ENCODE assay signal across 9 mouse cellular contexts in the genomic region with DNA sequence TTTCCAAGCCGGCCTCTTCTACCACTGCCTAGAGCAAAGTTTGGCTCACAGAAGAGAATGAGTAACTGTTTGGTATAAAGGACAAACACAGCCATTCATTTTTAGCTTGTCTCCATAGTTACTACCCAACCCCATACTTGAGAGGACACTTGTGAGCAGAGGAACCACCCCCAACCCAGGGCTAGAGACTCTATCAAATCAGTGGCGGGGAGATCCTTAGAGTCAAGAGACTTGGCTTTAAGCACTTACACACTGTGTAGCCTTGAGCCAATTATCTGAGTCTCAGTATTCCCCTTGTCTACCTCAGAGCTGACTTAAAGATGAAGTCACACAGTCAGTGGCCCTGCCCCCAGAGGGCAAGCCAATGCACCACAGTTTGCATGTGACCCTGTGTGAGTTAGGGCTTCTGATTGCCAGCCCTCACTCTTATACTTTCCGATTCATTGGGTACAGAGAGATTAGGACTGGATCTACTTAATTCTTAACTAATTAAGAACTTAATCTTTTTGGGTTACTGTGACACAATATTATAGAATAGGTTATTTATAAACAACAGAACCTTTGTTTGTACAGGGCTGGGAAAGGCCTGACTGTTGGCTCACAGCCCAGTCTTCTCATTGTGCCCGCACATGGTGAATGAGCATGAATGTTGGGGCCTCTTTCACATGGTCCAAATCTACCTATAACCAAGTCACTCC.
DNase-seq lines count a peak whose midpoint lies in the region; ATAC-seq lines count a peak whose summit lies in the region.
"Had no signal": no experiment of that assay in that cellular context is flagged by ENCODE, and none has a peak within 500 bp of the region (broad histone marks: within the 10 kb centered on the region; RNA-seq: fewer than 3 reads in every experiment).

No protein-coding gene starts in this region.

- intact Hi-C loops in gastrocnemius, postnatal 14 days (cut with DNase I; ENCODE audit: low total_unique reads), result no loop called here

- H3K9me3 ChIP-seq in intestine, embryonic 15.5 days, result no peaks in the 10 kb centered on the region
- no peaks in the 10 kb centered on the region for H3K9me3 ChIP-seq in lung, embryonic 16.5 days (ENCODE audit: control insufficient read depth, low read length)
- H3K9me3 ChIP-seq: limb, embryonic 13.5 days had no signal

- H3K4me3 ChIP-seq in intestine, embryonic 15.5 days (replicated peaks), result no peak overlapping the region
- H3K4me3 ChIP-seq in lung, embryonic 16.5 days (ENCODE audit: low read length), result no peak overlapping the region
- H3K4me3 ChIP-seq: limb, embryonic 13.5 days had no signal

- ATAC-seq in intestine, embryonic 15.5 days, result peak; percentile 31
- ATAC-seq in lung, embryonic 16.5 days (ENCODE audit: low read depth), result peak; percentile 97
- no peak for ATAC-seq in megakaryocyte progenitor cell, adult 5-6 weeks (replicated peaks; ENCODE audit: poor library complexity)

- no peaks in the 10 kb centered on the region for H3K27me3 ChIP-seq in intestine, embryonic 15.5 days (replicated peaks)
- H3K27me3 ChIP-seq in lung, embryonic 16.5 days (ENCODE audit: control insufficient read depth, insufficient read depth, low read depth, low read length), result no peaks in the 10 kb centered on the region
- H3K27me3 ChIP-seq: limb, embryonic 13.5 days had no signal

- DNase-seq in retina, postnatal 1 day, result peak; percentile 87
- DNase-seq in retina, embryonic 14.5 days (ENCODE audit: low spot score), result no peak
- no peak for DNase-seq in gastrocnemius, postnatal 14 days
- no peak for DNase-seq in embryo, embryonic 10 days (ENCODE audit: low spot score)
- DNase-seq in embryo, embryonic 11 days, result no peak

- H3K36me3 ChIP-seq in intestine, embryonic 15.5 days, result no peaks in the 10 kb centered on the region
- H3K36me3 ChIP-seq in lung, embryonic 16.5 days (ENCODE audit: control insufficient read depth, insufficient read depth, low read length), result no peaks in the 10 kb centered on the region
- H3K36me3 ChIP-seq: limb, embryonic 13.5 days had no signal

- no peak overlapping the region for H3K9ac ChIP-seq in intestine, embryonic 15.5 days
- H3K9ac ChIP-seq in lung, embryonic 16.5 days (ENCODE audit: low read length), result no peak overlapping the region
- H3K9ac ChIP-seq: limb, embryonic 13.5 days had no signal

- no peak overlapping the region for H3K4me2 ChIP-seq in intestine, embryonic 15.5 days (replicated peaks)
- no peak overlapping the region for H3K4me2 ChIP-seq in lung, embryonic 16.5 days (ENCODE audit: low read depth, low read length)
- H3K4me2 ChIP-seq: limb, embryonic 13.5 days had no signal

- H3K27ac ChIP-seq in intestine, embryonic 15.5 days, result no peak overlapping the region
- H3K27ac ChIP-seq in lung, embryonic 16.5 days (ENCODE audit: low read length), result peak overlapping the region; percentile 8; the same call in 1 of the 2 replicates
- H3K27ac ChIP-seq: limb, embryonic 13.5 days had no signal

- WGBS in intestine, embryonic 15.5 days, result 68% methylated on average over 4 of the region's 4 CpGs
- WGBS in lung, embryonic 16.5 days, result 45% methylated on average over 4 of the region's 4 CpGs

- H3K4me1 ChIP-seq in intestine, embryonic 15.5 days (replicated peaks), result no peaks in the 10 kb centered on the region
- H3K4me1 ChIP-seq in lung, embryonic 16.5 days (replicated peaks; ENCODE audit: control insufficient read depth, insufficient read depth, low read length), result peaks cover 3% of the 10 kb centered on the region; the same call in 1 of the 2 replicates
- H3K4me1 ChIP-seq: limb, embryonic 13.5 days had no signal
